Comparison of ENCODE assay signal across 22 mouse cellular contexts in genomic region chr13:46550627-46551026, GRCm38 (mm10). TPM values are rescaled to one million over a fixed set of nuclear protein-coding genes. Genes with fewer than 3 reads are reported as not detected.
DNase-seq lines count a peak whose midpoint lies in the region; ATAC-seq and TF ChIP-seq lines count a peak whose summit lies in the region.
"Had no signal": no experiment of that assay in that cellular context is flagged by ENCODE, and none has a peak within 500 bp of the region (broad histone marks: within the 10 kb centered on the region; RNA-seq: fewer than 3 reads in every experiment).

No protein-coding gene starts in this region.

- TF ChIP-seq CTCF in cortical plate, adult 2 months (IDR thresholded peaks at IDR 0.05; ENCODE audit: extremely low read depth, insufficient read depth, low read length), result no peak

- no peak overlapping the region for H3K4me3 ChIP-seq in heart, embryonic 10.5 days
- no peak overlapping the region for H3K4me3 ChIP-seq in heart, embryonic 14.5 days (ENCODE audit: control insufficient read depth in 1 of 2, insufficient read depth in 1 of 2, low read depth in 1 of 2, low read length in 2 of 2)
- H3K4me3 ChIP-seq in cortical plate, adult 2 months (ENCODE audit: insufficient read depth, low read length), result no peak overlapping the region
- H3K4me3 ChIP-seq: embryonic facial prominence, embryonic 15.5 days; erythroblast, embryonic 14.5 days; forebrain, embryonic 10.5 days; hindbrain, embryonic 10.5 days; kidney, embryonic 15.5 days had no signal

- peaks cover 46% of the 10 kb centered on the region for H3K4me1 ChIP-seq in heart, embryonic 10.5 days
- H3K4me1 ChIP-seq in heart, embryonic 14.5 days (ENCODE audit: control insufficient read depth in 2 of 2, insufficient read depth in 2 of 2, low read length in 2 of 2), result peaks cover 4 to 40% of the 10 kb centered on the region in 2 experiments
- H3K4me1 ChIP-seq in cortical plate, adult 2 months (ENCODE audit: control insufficient read depth, insufficient read depth, low read length), result peaks cover 16% of the 10 kb centered on the region
- H3K4me1 ChIP-seq: embryonic facial prominence, embryonic 15.5 days had no signal

- WGBS in heart, embryonic 10.5 days, result 73% methylated on average over 10 of the region's 10 CpGs
- 54% methylated on average over 10 of the region's 10 CpGs for WGBS in heart, embryonic 14.5 days

- no peaks in the 10 kb centered on the region for H3K27me3 ChIP-seq in heart, embryonic 10.5 days (ENCODE audit: insufficient read depth, poor library complexity, severe bottlenecking)
- no peaks in the 10 kb centered on the region for H3K27me3 ChIP-seq in heart, embryonic 14.5 days (ENCODE audit: control insufficient read depth, insufficient read depth, low read length)
- H3K27me3 ChIP-seq: embryonic facial prominence, embryonic 15.5 days; kidney, embryonic 15.5 days had no signal

- peak overlapping the region; percentile 28; the same call in 1 of the 2 replicates for H3K4me2 ChIP-seq in heart, embryonic 14.5 days (ENCODE audit: low read length)
- H3K4me2 ChIP-seq: embryonic facial prominence, embryonic 15.5 days; hindbrain, embryonic 14.5 days; kidney, embryonic 15.5 days had no signal

- no peaks in the 10 kb centered on the region for H3K36me3 ChIP-seq in heart, embryonic 10.5 days
- peaks cover 5% of the 10 kb centered on the region; the same call in 1 of the 2 replicates for H3K36me3 ChIP-seq in heart, embryonic 14.5 days (ENCODE audit: control insufficient read depth, insufficient read depth, low read length)
- H3K36me3 ChIP-seq: embryonic facial prominence, embryonic 15.5 days; forebrain, embryonic 10.5 days; hindbrain, embryonic 10.5 days; kidney, embryonic 15.5 days had no signal

- H3K9ac ChIP-seq in heart, embryonic 14.5 days (ENCODE audit: low read length), result no peak overlapping the region
- H3K9ac ChIP-seq: embryonic facial prominence, embryonic 15.5 days; hindbrain, embryonic 14.5 days; kidney, embryonic 15.5 days had no signal

- no peak for DNase-seq in heart, embryonic 10.5 days (ENCODE audit: low spot score)
- DNase-seq in heart, postnatal 10 days, result no peak
- no peak for DNase-seq in heart, postnatal 25 days (ENCODE audit: low spot score)
- peak; percentile 63 for DNase-seq in brain, adult 2 months (ENCODE audit: low read depth, low spot score)
- DNase-seq: adrenal gland, adult 2 months; adrenal gland, postnatal 25 days; cerebellum, adult 2 months; cerebellum, postnatal 10 days; embryo, embryonic 11 days; gastrocnemius, postnatal 25 days; kidney, adult 2 months had no signal

- H3K27ac ChIP-seq in heart, embryonic 10.5 days, result 0 out of 2 replicates have a peak overlapping the region, but pooled peaks have one; percentile 36
- peak overlapping the region in 1 of 2 experiments; percentile 48; a peak in 1 of 4 replicates for H3K27ac ChIP-seq in heart, embryonic 14.5 days (replicated peaks in 1 of 2; ENCODE audit: control insufficient read depth in 1 of 2, insufficient read depth in 1 of 2, low read depth in 2 of 2, low read length in 2 of 2)
- H3K27ac ChIP-seq in cortical plate, adult 2 months (ENCODE audit: insufficient read depth, low read length), result 0 out of 2 replicates have a peak overlapping the region, but pooled peaks have one; percentile 49
- H3K27ac ChIP-seq: embryonic facial prominence, embryonic 15.5 days; forebrain, embryonic 10.5 days; hindbrain, embryonic 10.5 days; hindbrain, embryonic 14.5 days; kidney, embryonic 15.5 days had no signal

- no peak for TF ChIP-seq POLR2A in cortical plate, adult 2 months (IDR thresholded peaks at IDR 0.05; ENCODE audit: extremely low read depth, insufficient read depth, low read length)

- no peak for ATAC-seq in heart, embryonic 14.5 days (ENCODE audit: insufficient number of reproducible peaks, insufficient read depth, low FRiP score, low read depth)
- ATAC-seq: forebrain, embryonic 14.5 days; intestine, embryonic 16.5 days had no signal

- no peaks in the 10 kb centered on the region for H3K9me3 ChIP-seq in heart, embryonic 10.5 days
- no peaks in the 10 kb centered on the region for H3K9me3 ChIP-seq in heart, embryonic 14.5 days (ENCODE audit: control insufficient read depth, low read length)
- H3K9me3 ChIP-seq: embryonic facial prominence, embryonic 15.5 days; forebrain, embryonic 10.5 days; hindbrain, embryonic 10.5 days; kidney, embryonic 15.5 days had no signal

- intact Hi-C loops in heart, postnatal 10 days (cut with DNase I), result no loop called here
- intact Hi-C loops in heart, postnatal 25 days (cut with DNase I), result loop anchor here (10.0 kb wide), 1 partner anchor 116 kb away; no protein-coding TSS in a partner anchor

RNA-seq across cellular contexts. Expression of gene Cap2, which starts 49.0 kb away (rescaled TPM):
- polyA plus RNA-seq in heart, embryonic 10.5 days (2016; fragmentation: Nextera tagmentation; extraction: Ambion mirVana), result 101 and 175 TPM in 2 replicates
- total RNA-seq in heart, postnatal 10 days (2021), result 100 to 1,000 TPM; 127 to 146 TPM
- polyA plus RNA-seq in heart, embryonic 14.5 days (2014; fragmentation: Nextera tagmentation; extraction: Ambion mirVana), result 157 and 159 TPM in 2 replicates
- total RNA-seq in heart, postnatal 25 days (2021), result 100 to 1,000 TPM; 133 to 155 TPM
- 213 and 221 TPM in 2 replicates for polyA plus RNA-seq in cortical plate, adult 2 months (2012; rRNA removed)
- total RNA-seq: granulocyte monocyte progenitor cell, adult 5-6 weeks had no signal
- polyA plus RNA-seq: erythroblast, embryonic 14.5 days had no signal
